Mouse (Mus musculus): Measurements from ENCODE around the gene Tnr.

DNA sequence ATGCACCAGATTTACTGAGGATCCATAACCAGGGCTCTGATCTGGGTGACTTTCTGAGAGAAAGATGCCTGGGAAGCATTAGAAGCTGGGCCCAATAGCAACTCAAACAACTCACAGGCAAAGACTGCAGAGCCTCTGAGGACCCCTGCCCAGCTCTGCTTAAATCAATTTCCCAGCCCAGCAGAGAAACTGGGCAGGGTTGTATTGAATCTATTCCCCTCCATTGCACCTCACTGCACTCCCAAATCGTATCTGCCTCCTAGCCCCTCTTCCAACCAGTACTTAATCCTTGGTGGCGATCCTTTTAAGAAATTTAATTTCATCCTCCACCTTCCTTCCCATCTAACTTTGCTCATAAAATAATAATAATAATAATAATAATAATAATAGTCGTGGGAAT lies 253.5 kb downstream of the Tnr start:
- TF ChIP-seq NELFE (IDR thresholded peaks at IDR 0.05; ENCODE audit: low read depth, low read length) = no peak
- no peak for TF ChIP-seq CTCF (IDR thresholded peaks at IDR 0.05 in 2 of 3, conservative IDR thresholded peaks at IDR 0.05 in 1 of 3; ENCODE audit: control insufficient read depth in 1 of 3, insufficient read depth in 1 of 3, low read depth in 2 of 3, low read length in 3 of 3, poor library complexity in 1 of 3, severe bottlenecking in 1 of 3)
- no peak for TF ChIP-seq NRF1 (IDR thresholded peaks at IDR 0.05; ENCODE audit: insufficient read depth, low read depth, low read length, poor library complexity, severe bottlenecking)
